Mouse (Mus musculus): ENCODE data around the gene Wwc1.

- TF ChIP-seq CTCF (IDR thresholded peaks at IDR 0.05; ENCODE audit: low read depth, low read length) (no peak), POLR2A (IDR thresholded peaks at IDR 0.05; ENCODE audit: extremely low read depth, insufficient read depth, low read length) (no peak)
These were observed 46.8 kb downstream of the Wwc1 start for GRCm38 (mm10) chr11:35933402-35934085.

All from liver, adult 2 months (tissue).